Mouse (Mus musculus): Measurements from ENCODE around the gene Gm11541. TPM values are rescaled to one million over a fixed set of nuclear protein-coding genes. Genes with fewer than 3 reads are reported as not detected.

The Gm11541 gene
- polyA plus RNA-seq (2012; rRNA removed): not detected in 2 replicates

GRCm38 (mm10) chr11:94704472-94704871 lies at the start of gene Gm11541:
Gene Gm11541 (minus strand): TSS chr11:94704499.

DNA sequence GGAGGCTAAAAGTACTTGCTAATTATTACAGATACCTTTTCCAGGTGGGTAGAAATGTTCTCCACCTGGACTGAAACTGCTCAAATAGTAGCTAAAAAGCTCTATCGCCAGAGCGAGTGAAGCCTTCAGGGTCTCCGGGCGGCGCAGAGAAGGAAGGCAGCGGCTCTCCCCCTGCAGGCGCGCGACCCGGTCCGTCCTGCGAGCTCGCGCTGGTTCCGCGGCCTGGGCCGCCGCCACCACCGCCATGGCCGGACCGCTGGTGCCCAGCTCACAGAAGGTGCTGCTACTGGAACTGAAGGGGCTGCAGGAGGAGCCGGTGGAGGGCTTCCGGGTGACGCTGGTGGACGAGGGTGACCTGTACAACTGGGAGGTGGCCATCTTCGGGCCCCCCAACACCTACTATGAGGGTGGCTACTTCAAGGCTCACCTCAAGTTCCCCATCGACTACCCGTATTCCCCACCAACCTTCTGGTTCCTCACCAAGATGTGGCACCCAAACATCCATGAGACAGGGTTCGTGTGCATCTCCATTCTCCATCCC lies 37.5 kb upstream of the Gm11541 start, which contains the start of gene Cdc34b:
TSS of gene Cdc34b (plus strand) at position 51 of the 541 bp plus-strand sequence.

GRCm38 (mm10) chr11:94676754-94677606 lies 27.3 kb downstream of the Gm11541 start, which contains the start of gene Xylt2:
Gene Xylt2 (minus strand): TSS chr11:94677515.

GRCm38 (mm10) chr11:94653663-94654436 lies 50.4 kb downstream of the Gm11541 start, which contains the start of the genes Mrpl27 and Eme1:
Gene Mrpl27 (plus strand): TSS chr11:94653767.
Gene Eme1 (minus strand): TSS chr11:94653964.

Other genes starting within 250 kb of the Gm11541 start
- 5.4 and 8.9 TPM in 2 replicates for gene Cacna1g, start 230.3 kb downstream of the Gm11541 start, polyA plus RNA-seq (2012; rRNA removed)
- 0.23 and 0.24 TPM in 2 replicates for gene Spata20, start 218.3 kb downstream of the Gm11541 start, polyA plus RNA-seq (2012; rRNA removed)
- 58.6 and 121 TPM in 2 replicates for gene Epn3, start 204.5 kb downstream of the Gm11541 start, polyA plus RNA-seq (2012; rRNA removed)
- gene Mycbpap, start 182.8 kb downstream of the Gm11541 start, polyA plus RNA-seq (2012; rRNA removed): 0.82 and 1.1 TPM in 2 replicates
- 5.7 and 6.0 TPM in 2 replicates for gene Rsad1, start 155.2 kb downstream of the Gm11541 start, polyA plus RNA-seq (2012; rRNA removed)
- 15.3 and 21.6 TPM in 2 replicates for gene Chad, start 139.5 kb downstream of the Gm11541 start, polyA plus RNA-seq (2012; rRNA removed)
- 9.9 and 11.3 TPM in 2 replicates for gene Acsf2, start 102.6 kb downstream of the Gm11541 start, polyA plus RNA-seq (2012; rRNA removed)
- 31.1 and 39.8 TPM in 2 replicates for gene Lrrc59, start 74.7 kb downstream of the Gm11541 start, polyA plus RNA-seq (2012; rRNA removed)
- 7.5 and 8.3 TPM in 2 replicates for gene Mrpl27, start 50.7 kb downstream of the Gm11541 start, polyA plus RNA-seq (2012; rRNA removed)
- 0.55 and 0.58 TPM in 2 replicates for gene Eme1, start 50.5 kb downstream of the Gm11541 start, polyA plus RNA-seq (2012; rRNA removed)
- gene Xylt2, start 27.0 kb downstream of the Gm11541 start, polyA plus RNA-seq (2012; rRNA removed): 15.4 and 16.1 TPM in 2 replicates
- 0.08 TPM in 1 of 2 replicates, not detected in the other for gene Cdc34b, start 37.3 kb upstream of the Gm11541 start, polyA plus RNA-seq (2012; rRNA removed)
- gene Tmem92, start 78.2 kb upstream of the Gm11541 start, polyA plus RNA-seq (2012; rRNA removed): not detected in 2 replicates
- gene Col1a1, start 231.7 kb upstream of the Gm11541 start, polyA plus RNA-seq (2012; rRNA removed): 75.0 and 75.6 TPM in 2 replicates